Mouse (Mus musculus) activated CD4-positive, CD25-positive, alpha-beta regulatory T cell, adult 9 weeks (primary cell): ENCODE results near the gene Tmem59l. TPM values are rescaled to one million over a fixed set of nuclear protein-coding genes. Genes with fewer than 3 reads are reported as not detected.

Experiments
- polyA plus RNA-seq: library from polyadenylated mRNA; unstranded; fragments of 100-300 nt; shearing (Covaris generic); gene quantifications from one replicate; pipeline ENCODE4 v1.2.1, GENCODE M21; 2017

The Tmem59l gene
- polyA plus RNA-seq: not detected

GRCm38 (mm10) chr8:70486941-70487520 lies at the start of gene Tmem59l:
TSS of gene Tmem59l (minus strand) at chr8:70487358.

GRCm38 (mm10) chr8:70527512-70528181 lies 40.5 kb upstream of the Tmem59l start, which contains the start of the genes Fkbp8 and Kxd1:
TSS of gene Fkbp8 (plus strand) at chr8:70527724.
TSS of gene Kxd1 (minus strand) at chr8:70527956.

GRCm38 (mm10) chr8:70510228-70510915 lies 23.2 kb upstream of the Tmem59l start, which contains the start of gene Uba52:
TSS of gene Uba52 (minus strand) at chr8:70510801.

GRCm38 (mm10) chr8:70506328-70507026 lies 19.3 kb upstream of the Tmem59l start, which contains the start of gene Rex1bd:
TSS of gene Rex1bd (minus strand) at chr8:70506752.

GRCm38 (mm10) chr8:70492664-70493640 lies 5.8 kb upstream of the Tmem59l start, which contains the start of gene Crlf1:
TSS of gene Crlf1 (plus strand) at chr8:70493158.

GRCm38 (mm10) chr8:70476333-70477268 lies 10.6 kb downstream of the Tmem59l start, which contains the start of gene Klhl26:
TSS of gene Klhl26 (minus strand) at chr8:70476968.

GRCm38 (mm10) chr8:70439055-70439847 lies 47.9 kb downstream of the Tmem59l start, which contains the start of gene Crtc1:
TSS of gene Crtc1 (minus strand) at chr8:70439579.

Other genes starting within 250 kb of the Tmem59l start
- gene Homer3, start 204.5 kb downstream of the Tmem59l start, polyA plus RNA-seq: 0.27 TPM
- gene Ddx49, start 184.9 kb downstream of the Tmem59l start, polyA plus RNA-seq: 52.9 TPM
- 354 TPM for gene Cope, start 184.8 kb downstream of the Tmem59l start, polyA plus RNA-seq
- not detected for gene Cers1, start 171.6 kb downstream of the Tmem59l start, polyA plus RNA-seq
- 0.28 TPM for gene Gdf1, start 157.5 kb downstream of the Tmem59l start, polyA plus RNA-seq
- gene Upf1, start 134.1 kb downstream of the Tmem59l start, polyA plus RNA-seq: 4.7 TPM
- gene Comp, start 113.8 kb downstream of the Tmem59l start, polyA plus RNA-seq: 0.20 TPM
- 14.5 TPM for gene Crtc1, start 47.8 kb downstream of the Tmem59l start, polyA plus RNA-seq
- gene Klhl26, start 10.4 kb downstream of the Tmem59l start, polyA plus RNA-seq: 15.2 TPM
- gene Crlf1, start 5.8 kb upstream of the Tmem59l start, polyA plus RNA-seq: not detected
- 105 TPM for gene Rex1bd, start 19.4 kb upstream of the Tmem59l start, polyA plus RNA-seq
- 1,261 TPM for gene Uba52, start 23.4 kb upstream of the Tmem59l start, polyA plus RNA-seq
- 429 TPM for gene Fkbp8, start 40.4 kb upstream of the Tmem59l start, polyA plus RNA-seq
- 94.0 TPM for gene Kxd1, start 40.6 kb upstream of the Tmem59l start, polyA plus RNA-seq
- 41.2 TPM for gene Ell, start 52.1 kb upstream of the Tmem59l start, polyA plus RNA-seq
- gene Isyna1, start 107.0 kb upstream of the Tmem59l start, polyA plus RNA-seq: 71.1 TPM
- gene Ssbp4, start 121.5 kb upstream of the Tmem59l start, polyA plus RNA-seq: 17.3 TPM
- gene Lrrc25, start 128.8 kb upstream of the Tmem59l start, polyA plus RNA-seq: 0.33 TPM
- gene Gdf15, start 145.1 kb upstream of the Tmem59l start, polyA plus RNA-seq: not detected
- gene Pgpep1, start 173.0 kb upstream of the Tmem59l start, polyA plus RNA-seq: 8.9 TPM
- 297 TPM for gene Lsm4, start 185.9 kb upstream of the Tmem59l start, polyA plus RNA-seq
- 18.4 TPM for gene Jund, start 211.6 kb upstream of the Tmem59l start, polyA plus RNA-seq
- 0.13 TPM for gene Iqcn, start 216.1 kb upstream of the Tmem59l start, polyA plus RNA-seq
- not detected for gene Gm3336, start 231.2 kb upstream of the Tmem59l start, polyA plus RNA-seq
- 0.61 TPM for gene Pde4c, start 236.4 kb upstream of the Tmem59l start, polyA plus RNA-seq